Mouse (Mus musculus): Measurements from ENCODE around the gene Lrch3. TPM values are rescaled to one million over a fixed set of nuclear protein-coding genes. Genes with fewer than 3 reads are reported as not detected.
"Not testable (repeated sequence)": the region's sequence is repeated elsewhere in the genome, so short reads cannot be mapped to it uniquely, and the experiment has no call there.

Lrch3 gene
- polyA plus RNA-seq, 1 experiment: 56.7 TPM

DNA sequence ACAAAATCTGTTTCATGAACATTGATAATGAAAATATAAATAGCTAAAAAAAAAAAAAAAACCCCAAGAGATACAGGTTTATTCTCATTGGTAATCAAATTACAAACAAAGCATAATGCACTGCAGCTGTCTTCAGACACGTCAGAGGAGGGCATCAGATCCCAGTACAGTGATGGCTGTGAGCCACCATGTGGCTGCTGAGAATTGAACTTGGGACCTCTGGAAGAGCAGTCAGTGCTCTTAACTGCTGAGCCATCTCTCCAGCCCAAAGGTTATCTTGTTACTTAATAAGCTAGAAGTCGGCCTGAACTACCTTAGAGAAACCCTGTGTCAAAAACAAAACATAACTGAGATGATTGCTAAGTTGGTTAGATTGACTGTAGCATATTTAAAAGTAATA is 24.0 kb upstream of the Lrch3 start:
- Histone ChIP-seq H3K4me3 (replicated peaks; ENCODE audit: insufficient read depth, low read depth, low read length) (no peak overlapping the region), H3K4me1 (ENCODE audit: control insufficient read depth, insufficient read depth, low read length) (no peaks in the 10 kb centered on the region), H3K27ac (ENCODE audit: insufficient read depth, low read length) (no peak overlapping the region), H3K27me3 (ENCODE audit: control insufficient read depth, insufficient read depth, low read length) (no peaks in the 10 kb centered on the region)
- WGBS: 56% methylated on average over 2 of the region's 2 CpGs
- no peak for TF ChIP-seq CTCF (IDR thresholded peaks at IDR 0.05; ENCODE audit: borderline replicate concordance, insufficient read depth, low read depth, low read length)
- no peak for TF ChIP-seq POLR2A (IDR thresholded peaks at IDR 0.05; ENCODE audit: borderline replicate concordance, insufficient read depth, low read length)
- no peak for DNase-seq

DNA sequence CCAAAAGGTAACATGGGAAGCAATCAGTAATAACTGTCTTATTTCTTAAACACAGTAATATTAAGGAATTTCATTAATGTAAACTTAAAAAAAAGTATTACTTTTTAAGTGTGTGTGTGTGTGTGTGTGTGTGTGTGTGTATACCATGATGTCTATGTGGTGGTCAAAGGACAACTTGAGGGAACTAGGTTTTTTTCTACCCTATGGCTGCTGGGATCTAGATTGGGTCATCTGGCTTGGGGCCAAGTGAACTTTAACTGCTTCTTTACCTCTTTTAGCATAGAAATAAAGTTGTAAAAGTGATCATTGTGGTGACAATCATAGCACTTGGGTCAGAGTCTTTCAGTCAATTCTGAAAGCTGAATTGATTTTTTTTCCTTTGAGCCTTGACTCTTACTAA is 17.8 kb upstream of the Lrch3 start:
- Histone ChIP-seq H3K27me3 (ENCODE audit: control insufficient read depth, insufficient read depth, low read length) (no peaks in the 10 kb centered on the region), H3K4me3 (replicated peaks; ENCODE audit: insufficient read depth, low read depth, low read length) (no peak overlapping the region), H3K27ac (ENCODE audit: insufficient read depth, low read length) (no peak overlapping the region), H3K4me1 (ENCODE audit: control insufficient read depth, insufficient read depth, low read length) (no peaks in the 10 kb centered on the region)
- DNase-seq: no peak
- TF ChIP-seq POLR2A (IDR thresholded peaks at IDR 0.05; ENCODE audit: borderline replicate concordance, insufficient read depth, low read length): no peak
- TF ChIP-seq CTCF (IDR thresholded peaks at IDR 0.05; ENCODE audit: borderline replicate concordance, insufficient read depth, low read depth, low read length): no peak

DNA sequence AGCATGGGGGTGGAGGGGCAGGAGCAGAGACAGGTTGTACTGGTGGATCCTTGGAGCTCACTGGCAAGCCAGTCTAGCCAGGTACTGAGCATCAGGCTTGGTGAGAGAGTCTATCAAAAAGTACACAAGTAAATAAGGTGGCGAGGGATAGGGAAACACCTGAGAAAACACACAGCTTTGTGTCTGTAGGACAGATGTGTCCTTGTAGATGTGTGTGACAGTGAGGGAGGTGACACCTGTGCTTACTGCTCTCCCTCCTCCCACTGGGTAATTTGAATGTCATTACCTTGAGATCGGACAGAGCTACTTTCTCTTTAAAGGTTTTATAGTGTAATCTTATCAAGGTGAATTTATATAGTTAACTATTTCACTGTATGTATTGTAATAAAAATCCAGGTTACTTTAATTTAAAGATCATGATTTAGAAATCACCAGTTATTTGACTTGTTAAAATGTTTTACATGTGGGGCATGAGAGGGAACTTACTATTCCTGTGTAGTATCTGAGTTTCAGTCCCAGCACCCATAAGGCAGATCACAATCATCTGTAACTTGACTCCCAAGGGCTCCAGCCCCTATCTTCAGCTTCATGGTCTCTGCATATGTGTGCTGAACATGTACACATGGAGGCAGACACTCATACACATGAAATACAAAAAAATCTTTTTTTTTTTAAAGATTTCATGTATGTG is 12.4 kb upstream of the Lrch3 start:
- 86% methylated on average over 2 of the region's 2 CpGs for WGBS
- Histone ChIP-seq H3K27me3 (ENCODE audit: control insufficient read depth, insufficient read depth, low read length) (no peaks in the 10 kb centered on the region), H3K27ac (ENCODE audit: insufficient read depth, low read length) (no peak overlapping the region), H3K4me3 (replicated peaks; ENCODE audit: insufficient read depth, low read depth, low read length) (no peak overlapping the region), H3K4me1 (ENCODE audit: control insufficient read depth, insufficient read depth, low read length) (no peaks in the 10 kb centered on the region)
- DNase-seq: no peak
- TF ChIP-seq CTCF (IDR thresholded peaks at IDR 0.05; ENCODE audit: borderline replicate concordance, insufficient read depth, low read depth, low read length) (no peak), POLR2A (IDR thresholded peaks at IDR 0.05; ENCODE audit: borderline replicate concordance, insufficient read depth, low read length) (no peak)

DNA sequence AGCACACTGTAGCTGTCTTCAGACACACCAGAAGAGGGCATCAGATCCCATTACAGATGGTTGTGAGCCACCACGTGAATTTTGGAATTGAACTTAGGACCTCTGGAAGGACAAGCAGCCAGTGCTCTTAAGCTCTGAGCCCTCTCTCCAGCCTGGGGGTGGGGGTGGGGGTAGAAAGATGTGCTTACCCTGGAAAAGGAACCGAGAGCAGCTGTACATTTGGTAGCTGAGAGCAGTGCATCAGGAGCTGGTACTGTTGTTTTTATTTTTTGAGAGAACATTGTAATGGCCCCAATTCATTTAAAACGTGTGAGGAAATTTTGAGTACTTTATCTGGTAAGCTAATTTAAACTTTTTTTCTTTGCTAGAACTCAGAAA is 11.9 kb upstream of the Lrch3 start:
- no peak overlapping the region for H3K4me3 ChIP-seq (replicated peaks; ENCODE audit: insufficient read depth, low read depth, low read length)
- 58% methylated on average over 3 of the region's 3 CpGs for WGBS

DNA sequence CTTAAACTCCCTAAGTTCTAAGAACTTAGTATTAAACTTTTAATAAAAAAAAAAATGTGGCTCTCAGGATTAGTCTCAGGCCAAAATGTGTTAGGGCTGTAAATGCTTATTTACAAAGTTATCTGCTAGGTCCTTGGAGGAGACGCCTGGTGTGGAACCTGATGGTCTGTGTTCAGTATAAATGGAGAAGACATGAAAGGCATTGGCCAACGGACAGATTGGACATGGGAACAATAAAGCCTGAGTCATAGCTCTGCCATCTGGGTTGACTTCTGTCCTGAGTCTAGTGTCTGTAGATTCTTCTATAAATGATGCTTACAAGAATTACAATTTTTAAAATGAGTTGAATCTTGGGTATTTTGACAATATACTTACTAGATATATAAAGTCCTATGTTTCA is 7.7 kb upstream of the Lrch3 start:
- H3K27ac ChIP-seq (ENCODE audit: insufficient read depth, low read length): no peak overlapping the region
- 17% methylated on average over 2 of the region's 2 CpGs for WGBS
- H3K4me3 ChIP-seq (replicated peaks; ENCODE audit: insufficient read depth, low read depth, low read length): no peak overlapping the region
- no peaks in the 10 kb centered on the region for H3K27me3 ChIP-seq (ENCODE audit: control insufficient read depth, insufficient read depth, low read length)
- no peaks in the 10 kb centered on the region for H3K4me1 ChIP-seq (ENCODE audit: control insufficient read depth, insufficient read depth, low read length)
- DNase-seq: peak in 1 of 2 experiments; percentile 66
- TF ChIP-seq POLR2A (IDR thresholded peaks at IDR 0.05; ENCODE audit: borderline replicate concordance, insufficient read depth, low read length): no peak
- TF ChIP-seq CTCF (IDR thresholded peaks at IDR 0.05; ENCODE audit: borderline replicate concordance, insufficient read depth, low read depth, low read length): no peak

More for the DNA sequence above, 11.9 kb upstream of the Lrch3 start:
- Histone ChIP-seq H3K27me3 (ENCODE audit: control insufficient read depth, insufficient read depth, low read length) (no peaks in the 10 kb centered on the region), H3K27ac (ENCODE audit: insufficient read depth, low read length) (no peak overlapping the region), H3K4me1 (ENCODE audit: control insufficient read depth, insufficient read depth, low read length) (no peaks in the 10 kb centered on the region)
- no peak for TF ChIP-seq CTCF (IDR thresholded peaks at IDR 0.05; ENCODE audit: borderline replicate concordance, insufficient read depth, low read depth, low read length)
- TF ChIP-seq POLR2A (IDR thresholded peaks at IDR 0.05; ENCODE audit: borderline replicate concordance, insufficient read depth, low read length): no peak
- DNase-seq: no peak

- no peak for DNase-seq
- 89% methylated on average over 8 of the region's 8 CpGs for WGBS
- H3K4me1 ChIP-seq (ENCODE audit: control insufficient read depth, insufficient read depth, low read length): no peaks in the 10 kb centered on the region
- TF ChIP-seq CTCF (IDR thresholded peaks at IDR 0.05; ENCODE audit: borderline replicate concordance, insufficient read depth, low read depth, low read length) (no peak), POLR2A (IDR thresholded peaks at IDR 0.05; ENCODE audit: borderline replicate concordance, insufficient read depth, low read length) (no peak)
- H3K4me3 ChIP-seq (replicated peaks; ENCODE audit: insufficient read depth, low read depth, low read length): no peak overlapping the region
- no peaks in the 10 kb centered on the region for H3K27me3 ChIP-seq (ENCODE audit: control insufficient read depth, insufficient read depth, low read length)
- no peak overlapping the region for H3K27ac ChIP-seq (ENCODE audit: insufficient read depth, low read length)
Observed at GRCm38 (mm10) chr16:32906727-32907126, 7.2 kb upstream of the Lrch3 start.

DNA sequence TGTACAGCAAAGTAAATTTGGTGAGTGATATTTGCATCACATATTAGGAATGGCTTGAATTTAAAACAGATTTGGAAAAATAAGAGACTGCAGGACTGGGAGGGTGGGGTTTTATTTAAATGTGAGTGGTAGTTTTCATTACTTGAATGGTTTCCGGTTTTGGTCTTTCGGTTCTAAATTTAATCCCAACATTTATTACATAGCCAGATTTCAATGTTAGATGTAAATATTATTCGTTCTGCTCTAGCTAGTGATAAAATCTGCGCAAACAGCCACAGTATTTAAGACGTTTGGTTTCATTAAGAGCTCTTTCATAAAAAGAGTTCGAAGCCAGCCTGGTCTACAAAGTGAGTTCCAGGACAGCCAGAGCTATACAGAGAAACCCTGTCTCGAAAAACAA is 688 bp upstream of the Lrch3 start:
- no peak for DNase-seq
- TF ChIP-seq CTCF (IDR thresholded peaks at IDR 0.05; ENCODE audit: borderline replicate concordance, insufficient read depth, low read depth, low read length): no peak
- TF ChIP-seq POLR2A (IDR thresholded peaks at IDR 0.05; ENCODE audit: borderline replicate concordance, insufficient read depth, low read length): no peak
- H3K4me3 ChIP-seq (replicated peaks; ENCODE audit: insufficient read depth, low read depth, low read length): no peak overlapping the region
- H3K27me3 ChIP-seq (ENCODE audit: control insufficient read depth, insufficient read depth, low read length): no peaks in the 10 kb centered on the region
- 67% methylated on average over 7 of the region's 7 CpGs for WGBS
- H3K27ac ChIP-seq (ENCODE audit: insufficient read depth, low read length): no peak overlapping the region
- H3K4me1 ChIP-seq (ENCODE audit: control insufficient read depth, insufficient read depth, low read length): peaks cover 5% of the 10 kb centered on the region; the same call in 1 of the 2 replicates

GRCm38 (mm10) chr16:32915292-32916068 is 1.6 kb downstream of the Lrch3 start:
- H3K4me3 ChIP-seq (replicated peaks; ENCODE audit: insufficient read depth, low read depth, low read length): peak overlapping the region; percentile 98
- TF ChIP-seq CTCF (IDR thresholded peaks at IDR 0.05; ENCODE audit: borderline replicate concordance, insufficient read depth, low read depth, low read length) (no peak), POLR2A (IDR thresholded peaks at IDR 0.05; ENCODE audit: borderline replicate concordance, insufficient read depth, low read length) (no peak)
- 50% methylated on average over 9 of the region's 9 CpGs for WGBS
- H3K27ac ChIP-seq (ENCODE audit: insufficient read depth, low read length): no peak overlapping the region
- H3K27me3 ChIP-seq (ENCODE audit: control insufficient read depth, insufficient read depth, low read length): no peaks in the 10 kb centered on the region
- peaks cover 5% of the 10 kb centered on the region; the same call in 1 of the 2 replicates for H3K4me1 ChIP-seq (ENCODE audit: control insufficient read depth, insufficient read depth, low read length)
- DNase-seq: no peak

DNA sequence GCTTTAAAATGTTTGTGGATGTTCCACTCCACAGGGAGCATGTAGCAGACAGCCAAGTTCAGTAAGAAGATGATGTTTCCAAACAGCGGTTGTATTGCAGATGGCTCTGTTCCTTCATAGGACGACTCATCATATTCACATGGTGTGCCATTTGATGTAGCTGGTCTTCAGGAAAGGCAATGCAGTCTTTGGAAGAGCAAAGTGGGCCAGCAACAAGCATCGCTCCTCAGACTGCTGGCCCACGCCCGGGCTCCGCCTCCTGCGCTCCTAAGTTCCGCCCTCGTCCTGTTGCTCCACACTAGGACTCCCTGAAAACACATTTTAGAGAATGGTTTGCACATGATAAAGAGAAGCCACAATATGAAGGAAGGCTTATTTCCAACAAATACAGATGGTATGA is 12.7 kb downstream of the Lrch3 start:
- not testable (repeated sequence) for H3K27me3 ChIP-seq (ENCODE audit: control insufficient read depth, insufficient read depth, low read length); H3K4me3 ChIP-seq (replicated peaks; ENCODE audit: insufficient read depth, low read depth, low read length); H3K4me1 ChIP-seq (ENCODE audit: control insufficient read depth, insufficient read depth, low read length); H3K27ac ChIP-seq (ENCODE audit: insufficient read depth, low read length); DNase-seq
- WGBS: 81% methylated on average over 9 of the region's 9 CpGs
